Mouse (Mus musculus) hindbrain, embryonic 11.5 days (tissue): Measurements from ENCODE around the gene Plod3. TPM values are rescaled to one million over a fixed set of nuclear protein-coding genes. Genes with fewer than 3 reads are reported as not detected.

Source experiments
- ATAC-seq: fragments of 200-750 bp; cut with Nextera tagmentation; 2 replicates; pipeline ENCODE4 v1.8.0; 2017; ENCODE audit warnings: mild to moderate bottlenecking, moderate TSS enrichment, moderate library complexity; ENCODE audit not compliant: low FRiP score
- DNase-seq: peaks from one replicate; pipeline ENCODE4 v3.0.0-alpha.2; 2015; ENCODE audit warnings: low spot score
- H3K27ac ChIP-seq: fragments of 300-500 bp; sonication (generic); 2 replicates; pipeline ENCODE4 v1.5.1; 2014; ENCODE audit warnings: mild to moderate bottlenecking, low read depth, low read length
- H3K27me3 ChIP-seq: fragments of 300-500 bp; sonication (generic); 2 replicates; pipeline ENCODE4 v1.6.1; 2014; ENCODE audit warnings: mild to moderate bottlenecking, low read length, moderate library complexity, mixed read lengths; ENCODE audit not compliant: control insufficient read depth, insufficient read depth
- H3K36me3 ChIP-seq: fragments of 300-500 bp; sonication (generic); 2 replicates; pipeline ENCODE4 v1.6.1; 2014; ENCODE audit warnings: mild to moderate bottlenecking, low read length, moderate library complexity, mixed read lengths; ENCODE audit not compliant: control insufficient read depth, insufficient read depth
- H3K4me1 ChIP-seq: fragments of 300-500 bp; sonication (generic); replicated peaks from 2 replicates; pipeline ENCODE4 v1.6.1; 2014; ENCODE audit warnings: low read length, mixed read lengths; ENCODE audit not compliant: control insufficient read depth, insufficient read depth
- H3K4me2 ChIP-seq: fragments of 300-500 bp; sonication (generic); replicated peaks from 2 replicates; pipeline ENCODE4 v1.6.1; 2014; ENCODE audit warnings: mild to moderate bottlenecking, low read depth, low read length
- H3K4me3 ChIP-seq: fragments of 300-500 bp; sonication (generic); 2 replicates; pipeline ENCODE4 v1.5.1; 2014; ENCODE audit warnings: low read depth, low read length
- H3K9ac ChIP-seq: fragments of 300-500 bp; sonication (generic); 2 replicates; pipeline ENCODE4 v1.6.1; 2014; ENCODE audit warnings: low read depth, low read length
- H3K9me3 ChIP-seq: fragments of 300-500 bp; sonication (generic); 2 replicates; pipeline ENCODE4 v1.6.1; 2016; ENCODE audit warnings: low read length; ENCODE audit not compliant: control insufficient read depth
- WGBS: fragments of 180-500 bp; shearing (Covaris S2); extraction: QIAGEN DNeasy Blood & Tissue Kit; methylation state at CpG from one replicate; pipeline ENCODE4 v1.1.7; 2014; 5-methylcytosine and 5-hydroxymethylcytosine counted together
- polyA plus RNA-seq: library from polyadenylated mRNA; unstranded; fragments of >200 nt; fragmentation: Nextera tagmentation; extraction: Ambion mirVana; gene quantifications from 2 replicates; pipeline ENCODE4 v1.2.1, GENCODE M21; 2014

Plod3 gene
- polyA plus RNA-seq, 1 experiment from 2014 or later = 32.4 TPM

DNA sequence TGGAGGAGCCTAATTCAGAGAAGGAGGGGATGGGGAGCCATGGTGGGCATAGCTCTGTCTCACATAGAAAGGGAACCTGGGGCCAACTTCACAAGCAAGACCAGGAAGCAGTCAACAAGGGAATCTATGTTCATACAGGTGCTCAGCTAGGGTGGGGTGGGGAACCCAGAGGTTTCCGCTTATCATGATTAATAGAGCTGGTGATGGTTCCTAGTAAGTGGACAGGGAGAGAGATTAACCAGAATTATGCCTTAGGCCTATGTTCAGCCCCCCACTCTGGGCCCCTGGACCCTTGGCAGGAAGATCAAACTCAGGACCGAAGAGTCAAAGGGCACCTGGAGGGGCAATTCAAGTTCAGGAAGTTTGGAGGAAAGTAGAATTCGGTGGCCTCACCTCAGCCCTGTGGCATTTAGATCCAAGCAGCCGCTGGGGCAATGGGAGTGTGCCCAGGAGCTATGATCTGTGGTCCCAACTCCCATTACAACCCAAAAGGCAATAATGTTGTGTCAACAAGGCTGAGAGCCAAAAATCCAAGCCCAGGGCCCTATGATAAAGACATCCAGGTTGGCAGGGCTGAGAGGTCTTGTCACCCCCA lies 19.9 kb upstream of the Plod3 start:
- Histone ChIP-seq H3K9ac (no peak overlapping the region), H3K36me3 (peaks cover 5% of the 10 kb centered on the region; the same call in 1 of the 2 replicates), H3K4me1 (peaks cover 7% of the 10 kb centered on the region), H3K4me3 (no peak overlapping the region), H3K4me2 (no peak overlapping the region), H3K27ac (no peak overlapping the region), H3K9me3 (no peaks in the 10 kb centered on the region), H3K27me3 (no peaks in the 10 kb centered on the region)
- 95% methylated on average over 4 of the region's 4 CpGs for WGBS
- DNase-seq (no peak), ATAC-seq (no peak)

GRCm38 (mm10) chr5:136967592-136967991 lies 19.2 kb upstream of the Plod3 start:
- Histone ChIP-seq H3K27me3 (no peaks in the 10 kb centered on the region), H3K9ac (no peak overlapping the region), H3K27ac (no peak overlapping the region), H3K4me3 (no peak overlapping the region), H3K36me3 (peaks cover 5% of the 10 kb centered on the region; the same call in 1 of the 2 replicates), H3K9me3 (no peaks in the 10 kb centered on the region), H3K4me1 (peaks cover 7% of the 10 kb centered on the region), H3K4me2 (no peak overlapping the region)
- DNase-seq = no peak
- ATAC-seq = no peak
- WGBS = 76% methylated on average over 10 of the region's 10 CpGs

DNA sequence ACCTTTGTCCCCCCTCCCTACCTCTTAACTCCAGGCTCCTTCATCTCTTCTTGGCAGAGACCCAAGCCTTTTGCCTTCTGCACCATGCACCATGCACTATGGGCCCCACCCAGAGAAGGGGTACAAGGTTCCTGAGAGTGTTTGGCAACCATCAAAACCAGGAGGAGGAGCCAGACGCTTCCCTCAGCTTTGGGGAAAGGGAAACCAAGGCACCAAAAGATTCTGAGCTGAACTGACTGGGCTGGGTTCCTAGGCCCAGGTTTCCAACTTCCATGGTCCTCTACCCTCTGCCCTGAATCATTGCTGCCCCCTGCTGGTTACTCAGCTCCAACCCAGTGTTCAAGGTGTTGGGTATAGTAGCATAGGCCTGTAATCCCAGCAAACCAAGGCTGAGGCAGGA lies 16.1 kb upstream of the Plod3 start:
- H3K9ac ChIP-seq = no peak overlapping the region
- no peaks in the 10 kb centered on the region for H3K9me3 ChIP-seq
- ATAC-seq = no peak
- peaks cover 5% of the 10 kb centered on the region; the same call in 1 of the 2 replicates for H3K36me3 ChIP-seq
- no peak overlapping the region for H3K4me3 ChIP-seq
- 76% methylated on average over 1 of the region's 1 CpGs for WGBS
- no peak overlapping the region for H3K27ac ChIP-seq
- DNase-seq = peak; percentile 64
- H3K27me3 ChIP-seq = no peaks in the 10 kb centered on the region
- H3K4me1 ChIP-seq = no peaks in the 10 kb centered on the region
- H3K4me2 ChIP-seq = no peak overlapping the region

DNA sequence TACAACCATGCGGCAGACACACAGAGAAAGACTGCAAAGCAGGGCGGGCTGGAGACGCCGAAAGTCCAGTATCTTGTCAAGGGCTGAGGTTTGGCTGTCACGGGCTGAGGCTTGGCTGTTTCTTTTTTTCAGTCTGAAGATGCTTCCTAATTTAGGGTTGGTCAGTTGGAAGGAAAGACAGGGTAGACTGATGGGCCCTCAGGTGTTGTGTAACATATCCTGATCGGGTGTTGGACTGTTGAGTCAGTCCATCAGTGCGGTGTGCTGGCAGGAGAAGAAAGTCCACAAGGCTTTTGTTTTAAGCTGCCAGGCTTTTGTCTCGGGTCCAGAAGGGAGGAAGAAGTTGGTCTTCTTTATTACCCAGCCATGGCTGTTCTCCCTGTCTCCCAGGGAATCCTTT lies 13.1 kb upstream of the Plod3 start:
- H3K9ac ChIP-seq = no peak overlapping the region
- WGBS = 85% methylated on average over 8 of the region's 8 CpGs
- H3K9me3 ChIP-seq = no peaks in the 10 kb centered on the region
- H3K36me3 ChIP-seq = no peaks in the 10 kb centered on the region
- DNase-seq (no peak), ATAC-seq (no peak)
- no peak overlapping the region for H3K27ac ChIP-seq
- no peak overlapping the region for H3K4me3 ChIP-seq
- H3K27me3 ChIP-seq = no peaks in the 10 kb centered on the region
- H3K4me1 ChIP-seq = no peaks in the 10 kb centered on the region
- H3K4me2 ChIP-seq = no peak overlapping the region

DNA sequence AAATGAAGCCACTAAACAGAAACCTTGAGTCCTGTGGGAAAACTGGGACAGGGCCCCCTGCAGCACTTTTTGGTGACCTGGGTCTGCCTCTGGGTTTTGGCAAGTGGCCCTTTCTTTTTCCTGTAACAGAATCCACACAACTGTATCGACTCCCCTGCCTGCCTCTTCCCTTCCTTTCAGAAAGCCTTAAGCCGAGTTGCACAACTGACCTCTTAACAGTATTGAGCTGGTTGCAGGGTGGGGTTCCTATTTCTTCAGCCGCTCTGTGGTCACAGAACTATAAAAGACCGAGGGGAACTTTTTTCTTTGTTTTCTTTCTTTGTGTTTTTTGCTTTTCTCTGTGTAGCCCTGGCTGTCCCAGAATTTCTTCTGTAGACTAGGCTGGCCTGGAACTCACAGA lies 9.1 kb upstream of the Plod3 start:
- no peaks in the 10 kb centered on the region for H3K27me3 ChIP-seq
- no peak overlapping the region for H3K27ac ChIP-seq
- H3K4me2 ChIP-seq = no peak overlapping the region
- ATAC-seq (no peak), DNase-seq (no peak)
- H3K9ac ChIP-seq = no peak overlapping the region
- no peaks in the 10 kb centered on the region for H3K4me1 ChIP-seq
- H3K9me3 ChIP-seq = no peaks in the 10 kb centered on the region
- WGBS = 73% methylated on average over 4 of the region's 4 CpGs
- H3K4me3 ChIP-seq = no peak overlapping the region
- peaks cover 5% of the 10 kb centered on the region; the same call in 1 of the 2 replicates for H3K36me3 ChIP-seq

DNA sequence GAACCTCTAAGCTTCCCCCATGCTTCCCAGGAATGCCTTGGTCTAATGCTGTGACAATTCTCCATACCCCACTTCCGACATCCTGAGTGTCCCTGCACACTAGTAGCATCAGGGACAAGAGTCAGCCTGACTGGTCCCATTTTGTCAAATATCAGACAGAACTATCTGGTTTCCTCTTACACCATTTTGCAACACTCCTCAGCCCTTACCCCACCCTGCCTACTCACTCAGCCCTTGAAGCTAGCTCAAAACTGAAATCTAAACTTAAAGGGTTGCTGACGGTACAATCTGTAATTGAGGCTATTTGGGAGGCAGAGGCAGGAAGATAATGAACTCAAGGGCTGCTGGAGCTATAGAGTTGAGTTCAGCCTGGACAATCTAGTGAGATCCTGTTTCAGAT lies 7.1 kb upstream of the Plod3 start:
- WGBS = 82% methylated on average over 2 of the region's 2 CpGs
- no peak overlapping the region for H3K9ac ChIP-seq

GRCm38 (mm10) chr5:136980974-136981373 lies 5.8 kb upstream of the Plod3 start:
- Histone ChIP-seq H3K27me3 (no peaks in the 10 kb centered on the region), H3K9ac (no peak overlapping the region), H3K4me3 (no peak overlapping the region), H3K9me3 (no peaks in the 10 kb centered on the region), H3K36me3 (peaks cover 5% of the 10 kb centered on the region; the same call in 1 of the 2 replicates), H3K4me2 (no peak overlapping the region), H3K4me1 (no peaks in the 10 kb centered on the region; the same call in 1 of the 2 replicates), H3K27ac (no peak overlapping the region)
- WGBS = 91% methylated on average over 8 of the region's 8 CpGs
- no peak for DNase-seq
- ATAC-seq = no peak

More for the DNA sequence above, 7.1 kb upstream of the Plod3 start:
- Histone ChIP-seq H3K27me3 (no peaks in the 10 kb centered on the region), H3K4me3 (no peak overlapping the region), H3K27ac (no peak overlapping the region), H3K36me3 (peaks cover 5% of the 10 kb centered on the region; the same call in 1 of the 2 replicates), H3K4me1 (no peaks in the 10 kb centered on the region), H3K9me3 (no peaks in the 10 kb centered on the region), H3K4me2 (no peak overlapping the region)
- ATAC-seq = no peak
- no peak for DNase-seq

GRCm38 (mm10) chr5:136982338-136982930 lies 4.4 kb upstream of the Plod3 start:
- ATAC-seq = no peak
- Histone ChIP-seq H3K4me2 (no peak overlapping the region), H3K9ac (no peak overlapping the region), H3K4me3 (no peak overlapping the region), H3K9me3 (no peaks in the 10 kb centered on the region), H3K4me1 (no peaks in the 10 kb centered on the region; the same call in 1 of the 2 replicates), H3K27ac (no peak overlapping the region), H3K27me3 (no peaks in the 10 kb centered on the region), H3K36me3 (peaks cover 5% of the 10 kb centered on the region; the same call in 1 of the 2 replicates)
- WGBS = 58% methylated on average over 14 of the region's 16 CpGs
- peak; percentile 79 for DNase-seq

DNA sequence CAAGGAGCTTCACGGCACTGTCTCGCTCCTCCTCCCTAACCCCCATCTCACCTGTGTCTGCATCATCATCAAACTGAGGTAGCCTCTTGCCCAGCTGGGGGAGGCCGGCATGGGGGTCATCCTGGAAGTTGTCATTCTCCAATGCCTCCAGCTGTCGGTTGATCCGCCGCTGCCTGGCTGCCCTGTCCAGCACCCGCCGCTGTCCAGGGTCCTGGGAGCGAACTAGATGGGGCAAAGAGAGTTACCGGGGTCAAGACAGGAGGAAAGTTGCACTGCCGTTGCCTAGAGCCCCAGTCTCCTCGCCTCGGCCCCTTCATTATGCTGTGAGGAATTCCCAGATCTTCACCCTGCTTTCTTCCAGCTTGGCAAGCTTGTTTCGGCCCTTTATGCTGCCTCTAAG lies 2.0 kb upstream of the Plod3 start:
- Histone ChIP-seq H3K4me3 (no peak overlapping the region), H3K9ac (no peak overlapping the region), H3K27me3 (no peaks in the 10 kb centered on the region), H3K27ac (no peak overlapping the region), H3K4me1 (peaks cover 4% of the 10 kb centered on the region; the same call in 1 of the 2 replicates), H3K9me3 (no peaks in the 10 kb centered on the region), H3K36me3 (peaks cover 5% of the 10 kb centered on the region; the same call in 1 of the 2 replicates), H3K4me2 (no peak overlapping the region)
- 66% methylated on average over 14 of the region's 14 CpGs for WGBS
- DNase-seq = no peak
- ATAC-seq = no peak
